Mouse (Mus musculus) embryo, embryonic 9.5 days (tissue): ENCODE results near the gene Upk2.
A peak's percentile ranks its signal among the peaks of the same experiment; 100 is the strongest.

Experiments used
- DNase-seq: peaks from one replicate; pipeline ENCODE4 v3.0.0-alpha.2; 2017; ENCODE audit errors: extremely low spot score

Gene Upk2

GRCm38 (mm10) chr9:44407752-44408097 lies 47.1 kb downstream of the Upk2 start:
- no peak for DNase-seq

- DNase-seq = peak; percentile 97
Measured at GRCm38 (mm10) chr9:44406906-44407751, 47.6 kb downstream of the Upk2 start, which contains the start of the genes Rps25 and Trappc4. Gene Rps25 (plus strand): TSS chr9:44407139. Gene Trappc4 (minus strand): TSS chr9:44407600.

- no peak for DNase-seq
Measured at GRCm38 (mm10) chr9:44405011-44405410, 49.8 kb downstream of the Upk2 start.
